Mouse (Mus musculus) intestine, postnatal 0 days (tissue): ENCODE results near the gene Tdrd12. TPM values are rescaled to one million over a fixed set of nuclear protein-coding genes. Genes with fewer than 3 reads are reported as not detected.

Experiments
- ATAC-seq: fragments of 200-750 bp; cut with Nextera tagmentation; 2 replicates; pipeline ENCODE4 v1.8.0; 2017; ENCODE audit warnings: mild to moderate bottlenecking, moderate TSS enrichment, moderate library complexity
- H3K27ac ChIP-seq: fragments of 300-500 bp; sonication (generic); 2 replicates; pipeline ENCODE4 v1.5.1; 2014; ENCODE audit warnings: mild to moderate bottlenecking, low read depth, low read length, moderate library complexity
- H3K27me3 ChIP-seq: fragments of 300-500 bp; sonication (generic); replicated peaks from 2 replicates; pipeline ENCODE4 v1.6.1; 2014; ENCODE audit warnings: low read length, mixed read lengths; ENCODE audit not compliant: control insufficient read depth, insufficient read depth
- H3K36me3 ChIP-seq: fragments of 300-500 bp; sonication (generic); 2 replicates; pipeline ENCODE4 v1.6.1; 2014; ENCODE audit warnings: mild to moderate bottlenecking, moderate library complexity; ENCODE audit not compliant: control insufficient read depth, insufficient read depth
- H3K4me1 ChIP-seq: fragments of 300-500 bp; sonication (generic); replicated peaks from 2 replicates; pipeline ENCODE4 v1.6.1; 2014; ENCODE audit warnings: antibody characterized with exemption, low read length, mixed read lengths; ENCODE audit not compliant: control insufficient read depth, insufficient read depth
- H3K4me2 ChIP-seq: fragments of 300-500 bp; sonication (generic); replicated peaks from 2 replicates; pipeline ENCODE4 v1.6.1; 2014; ENCODE audit warnings: low read depth, mild to moderate bottlenecking, moderate library complexity
- H3K4me3 ChIP-seq: fragments of 300-500 bp; sonication (generic); 2 replicates; pipeline ENCODE4 v1.5.1; 2014; ENCODE audit warnings: low read depth, low read length
- H3K9ac ChIP-seq: fragments of 300-500 bp; sonication (generic); 2 replicates; pipeline ENCODE4 v1.6.1; 2014; ENCODE audit warnings: mild to moderate bottlenecking, low read depth, low read length
- H3K9me3 ChIP-seq: fragments of 300-500 bp; sonication (generic); 2 replicates; pipeline ENCODE4 v1.6.1; 2016; ENCODE audit warnings: mixed run types; ENCODE audit not compliant: control insufficient read depth
- CTCF ChIP-seq: sonication (generic); IDR thresholded peaks from 2 replicates; pipeline ENCODE4 v1.5.1; 2016; ENCODE audit warnings: low read depth, mild to moderate bottlenecking, control low read depth, antibody characterized with exemption, moderate library complexity
- WGBS: fragments of 180-500 bp; shearing (Covaris S2); extraction: QIAGEN DNeasy Blood & Tissue Kit; methylation state at CpG from one replicate; pipeline ENCODE4 v1.1.7; 2014; 5-methylcytosine and 5-hydroxymethylcytosine counted together
- polyA plus RNA-seq: library from polyadenylated mRNA; unstranded; fragments of >200 nt; fragmentation: Nextera tagmentation; extraction: Ambion mirVana; gene quantifications from 2 replicates; pipeline ENCODE4 v1.2.1, GENCODE M21; 2015

The Tdrd12 gene
- polyA plus RNA-seq, 1 experiment from 2014 or later: 2.0 TPM

- no peak overlapping the region for H3K27ac ChIP-seq
- WGBS: 92% methylated on average over 5 of the region's 5 CpGs
Observed at GRCm38 (mm10) chr7:35465027-35465426, 72.5 kb downstream of the Tdrd12 start.

GRCm38 (mm10) chr7:35460971-35461370 lies 76.6 kb downstream of the Tdrd12 start:
- H3K9ac ChIP-seq: no peak overlapping the region
- H3K27me3 ChIP-seq: no peaks in the 10 kb centered on the region
- H3K9me3 ChIP-seq: no peaks in the 10 kb centered on the region
- peak; percentile 69 for ATAC-seq
- TF ChIP-seq CTCF: no peak
- WGBS: 61% methylated on average over 4 of the region's 4 CpGs
- H3K4me2 ChIP-seq: no peak overlapping the region
- H3K4me1 ChIP-seq: no peaks in the 10 kb centered on the region; the same call in 1 of the 2 replicates
- peak overlapping the region; percentile 15 for H3K27ac ChIP-seq
- no peak overlapping the region for H3K4me3 ChIP-seq
- H3K36me3 ChIP-seq: peaks cover 36% of the 10 kb centered on the region

More at GRCm38 (mm10) chr7:35465027-35465426, 72.5 kb downstream of the Tdrd12 start:
- Histone ChIP-seq H3K36me3 (peaks cover 29% of the 10 kb centered on the region), H3K9ac (no peak overlapping the region), H3K4me1 (no peaks in the 10 kb centered on the region), H3K4me3 (no peak overlapping the region), H3K27me3 (no peaks in the 10 kb centered on the region), H3K9me3 (no peaks in the 10 kb centered on the region), H3K4me2 (no peak overlapping the region)
- no peak for ATAC-seq
- TF ChIP-seq CTCF: no peak

GRCm38 (mm10) chr7:35456091-35456814 lies 81.3 kb downstream of the Tdrd12 start:
- Histone ChIP-seq H3K9ac (0 out of 2 replicates have a peak overlapping the region, but pooled peaks have one; percentile 7), H3K27ac (peak overlapping the region; percentile 54; the same call in 1 of the 2 replicates), H3K4me2 (no peak overlapping the region), H3K9me3 (no peaks in the 10 kb centered on the region), H3K4me3 (no peak overlapping the region), H3K36me3 (peaks cover 29% of the 10 kb centered on the region; the same call in 1 of the 2 replicates), H3K4me1 (no peaks in the 10 kb centered on the region; the same call in 1 of the 2 replicates), H3K27me3 (no peaks in the 10 kb centered on the region)
- 63% methylated on average over 4 of the region's 4 CpGs for WGBS
- peak; percentile 70 for ATAC-seq
- TF ChIP-seq CTCF: no peak

- peaks cover 5% of the 10 kb centered on the region; the same call in 1 of the 2 replicates for H3K36me3 ChIP-seq
- H3K27me3 ChIP-seq: no peaks in the 10 kb centered on the region
- peak overlapping the region; percentile 35 for H3K4me3 ChIP-seq
- 0 out of 2 replicates have a peak, but pooled peaks cover 2% of the 10 kb centered on the region for H3K4me1 ChIP-seq
- no peak overlapping the region for H3K9ac ChIP-seq
- ATAC-seq: peak; percentile 79
- no peaks in the 10 kb centered on the region for H3K9me3 ChIP-seq
- WGBS: 30% methylated on average over 7 of the region's 7 CpGs
- peak overlapping the region; percentile 59 for H3K4me2 ChIP-seq
- no peak for TF ChIP-seq CTCF
- H3K27ac ChIP-seq: peak overlapping the region; percentile 70; the same call in 1 of the 2 replicates
Observed at GRCm38 (mm10) chr7:35448867-35449266, 88.7 kb downstream of the Tdrd12 start.

- ATAC-seq: peak; percentile 90
- Histone ChIP-seq H3K9me3 (no peaks in the 10 kb centered on the region), H3K27ac (peak within 1 kb of the TSS; percentile 70), H3K4me2 (peak within 1 kb of the TSS; percentile 59), H3K4me1 (0 out of 2 replicates have a peak, but pooled peaks cover 2% of the 10 kb centered on the region), H3K27me3 (no peaks in the 10 kb centered on the region), H3K36me3 (no peaks in the 10 kb centered on the region), H3K4me3 (peak within 1 kb of the TSS; percentile 35), H3K9ac (no peak within 1 kb of the TSS)
- 11% methylated on average over 15 of the region's 15 CpGs for WGBS
- 0 out of 2 replicates have a peak, but pooled peaks have one; percentile 9 for TF ChIP-seq CTCF
Observed at GRCm38 (mm10) chr7:35447996-35448846, 89.3 kb downstream of the Tdrd12 start, which contains the start of gene Slc7a9. Gene Slc7a9 (plus strand): TSS chr7:35448796.

- Histone ChIP-seq H3K4me1 (0 out of 2 replicates have a peak, but pooled peaks cover 2% of the 10 kb centered on the region), H3K9ac (no peak overlapping the region), H3K27me3 (no peaks in the 10 kb centered on the region), H3K27ac (peak overlapping the region; percentile 70), H3K4me3 (no peak overlapping the region), H3K4me2 (no peak overlapping the region), H3K9me3 (no peaks in the 10 kb centered on the region), H3K36me3 (no peaks in the 10 kb centered on the region)
- 28% methylated on average over 4 of the region's 4 CpGs for WGBS
- no peak for ATAC-seq
- no peak for TF ChIP-seq CTCF
Observed at GRCm38 (mm10) chr7:35447501-35447900, 90.0 kb downstream of the Tdrd12 start.
